Mouse (Mus musculus): ENCODE measurements around the gene Pde11a.

GRCm38 (mm10) chr2:76378646-76379045 is 40.1 kb upstream of the Pde11a start:
- no peak for TF ChIP-seq CTCF (conservative IDR thresholded peaks at IDR 0.05; ENCODE audit: insufficient read depth, insufficient read length, low read depth, low read length)
- TF ChIP-seq POLR2A (IDR thresholded peaks at IDR 0.05; ENCODE audit: low read depth, low read length), result no peak
